Mouse (Mus musculus) myocyte (in vitro differentiated cells): ENCODE results near the gene Ppp1r14b.

ENCODE experiments used
- POLR2AphosphoS2 ChIP-seq: IDR thresholded peaks from one replicate; pipeline ENCODE4 v1.6.1; 2011; ENCODE audit warnings: low read depth, control low read depth; ENCODE audit not compliant: insufficient read length
- USF1 ChIP-seq: IDR thresholded peaks from one replicate; pipeline ENCODE4 v1.6.1; 2011; ENCODE audit warnings: low read depth, mild to moderate bottlenecking, control low read depth, moderate library complexity

GRCm38 (mm10) chr19:6928080-6928479 is 46.7 kb upstream of the Ppp1r14b start:
- no peak for TF ChIP-seq USF1
- TF ChIP-seq POLR2AphosphoS2 = no peak
